Comparison of ENCODE assay signal across 24 mouse cellular contexts in genomic region chr4:140665053-140665452, GRCm38 (mm10). TPM values are rescaled to one million over a fixed set of nuclear protein-coding genes. Genes with fewer than 3 reads are reported as not detected.
DNase-seq lines count a peak whose midpoint lies in the region; ATAC-seq and TF ChIP-seq lines count a peak whose summit lies in the region.
"Had no signal": no experiment of that assay in that cellular context is flagged by ENCODE, and none has a peak within 500 bp of the region (broad histone marks: within the 10 kb centered on the region; RNA-seq: fewer than 3 reads in every experiment).

No protein-coding gene starts in this region.

- peak overlapping the region; percentile 35; the same call in 1 of the 2 replicates for H3K27ac ChIP-seq in kidney, adult 2 months (ENCODE audit: insufficient read depth, low read depth, low read length)
- H3K27ac ChIP-seq in left cerebral cortex, adult 2 months = peak overlapping the region; percentile 19; the same call in 1 of the 2 replicates
- no peak overlapping the region for H3K27ac ChIP-seq in stomach, embryonic 14.5 days (ENCODE audit: low read length)
- H3K27ac ChIP-seq: embryonic facial prominence, embryonic 13.5 days; forebrain, embryonic 12.5 days; heart, embryonic 10.5 days; heart, embryonic 15.5 days; hindbrain, embryonic 13.5 days; limb, embryonic 13.5 days; neural tube, embryonic 12.5 days had no signal

- H3K9ac ChIP-seq in stomach, embryonic 14.5 days (replicated peaks; ENCODE audit: low read depth, low read length) = no peak overlapping the region
- H3K9ac ChIP-seq: embryonic facial prominence, embryonic 13.5 days; forebrain, embryonic 12.5 days; forebrain, postnatal 0 days; heart, embryonic 15.5 days; hindbrain, embryonic 13.5 days; neural tube, embryonic 12.5 days had no signal

- 0 out of 2 replicates have a peak overlapping the region, but pooled peaks have one; percentile 20 for H3K4me2 ChIP-seq in stomach, embryonic 14.5 days (replicated peaks; ENCODE audit: low read depth, low read length)
- H3K4me2 ChIP-seq: embryonic facial prominence, embryonic 13.5 days; forebrain, embryonic 12.5 days; heart, embryonic 15.5 days; hindbrain, embryonic 13.5 days; limb, embryonic 13.5 days; liver, embryonic 11.5 days; neural tube, embryonic 12.5 days had no signal

- H3K27me3 ChIP-seq in kidney, adult 2 months (replicated peaks; ENCODE audit: control insufficient read depth, insufficient read depth, low read length) = no peaks in the 10 kb centered on the region
- H3K27me3 ChIP-seq in stomach, embryonic 14.5 days (ENCODE audit: control insufficient read depth, insufficient read depth, low read length) = no peaks in the 10 kb centered on the region
- H3K27me3 ChIP-seq: embryonic facial prominence, embryonic 13.5 days; heart, embryonic 15.5 days; hindbrain, embryonic 13.5 days; limb, embryonic 13.5 days; neural tube, embryonic 12.5 days had no signal

- H3K9me3 ChIP-seq in stomach, embryonic 14.5 days (ENCODE audit: control insufficient read depth, low read depth, low read length) = no peaks in the 10 kb centered on the region
- H3K9me3 ChIP-seq: embryonic facial prominence, embryonic 13.5 days; forebrain, embryonic 12.5 days; G1E; heart, embryonic 10.5 days; heart, embryonic 15.5 days; hindbrain, embryonic 13.5 days; limb, embryonic 13.5 days; neural tube, embryonic 12.5 days had no signal

- peak; percentile 42 to 61 for DNase-seq in adrenal gland, adult (ENCODE audit: inconsistent age in 2 of 2, low spot score in 1 of 2)
- no peak for DNase-seq in adrenal gland, postnatal 14 days
- DNase-seq in kidney, adult 2 months = no peak
- no peak for DNase-seq in kidney, adult 9 months
- no peak for DNase-seq in left cerebral cortex, adult 2 months (ENCODE audit: extremely low spot score in 1 of 2, low spot score in 2 of 2)
- no peak for DNase-seq in left cerebral cortex, adult 18-20 months (ENCODE audit: low spot score in 2 of 2)
- no peak for DNase-seq in heart, adult 18-20 months
- DNase-seq: embryo, embryonic 11 days; forebrain, postnatal 0 days; right cerebral cortex, postnatal 4 days; thymus, adult 18-20 months; thymus, postnatal 25 days had no signal

- no peak overlapping the region for H3K4me3 ChIP-seq in kidney, adult 2 months (ENCODE audit: insufficient read depth, low read depth, low read length)
- no peak overlapping the region for H3K4me3 ChIP-seq in left cerebral cortex, adult 2 months
- H3K4me3 ChIP-seq in stomach, embryonic 14.5 days (ENCODE audit: low read depth, low read length) = no peak overlapping the region
- H3K4me3 ChIP-seq: embryonic facial prominence, embryonic 13.5 days; erythroblast, embryonic 14.5 days; forebrain, embryonic 12.5 days; heart, embryonic 10.5 days; heart, embryonic 15.5 days; hindbrain, embryonic 13.5 days; limb, embryonic 13.5 days; neural tube, embryonic 12.5 days had no signal

- 0 out of 2 replicates have a peak, but pooled peaks cover 4% of the 10 kb centered on the region for H3K4me1 ChIP-seq in kidney, adult 2 months (ENCODE audit: control insufficient read depth, insufficient read depth, low read length)
- H3K4me1 ChIP-seq in stomach, embryonic 14.5 days (ENCODE audit: control insufficient read depth, insufficient read depth, low read length) = peaks cover 19% of the 10 kb centered on the region; the same call in 1 of the 2 replicates

- ATAC-seq in stomach, embryonic 14.5 days (ENCODE audit: insufficient number of reproducible peaks, insufficient read depth, low FRiP score, low read depth) = no peak
- ATAC-seq: forebrain, postnatal 0 days; midbrain, embryonic 16.5 days had no signal

- TF ChIP-seq CTCF in kidney, adult 2 months (conservative IDR thresholded peaks at IDR 0.05; ENCODE audit: insufficient read depth, insufficient read length, low read depth, low read length) = no peak
- TF ChIP-seq CTCF in left cerebral cortex, adult 2 months (IDR thresholded peaks at IDR 0.05) = no peak

- H3K36me3 ChIP-seq in kidney, adult 2 months (ENCODE audit: control insufficient read depth, insufficient read depth, low read length) = no peaks in the 10 kb centered on the region
- H3K36me3 ChIP-seq in stomach, embryonic 14.5 days (ENCODE audit: control insufficient read depth, insufficient read depth, low read length) = no peaks in the 10 kb centered on the region
- H3K36me3 ChIP-seq: embryonic facial prominence, embryonic 13.5 days; forebrain, embryonic 12.5 days; G1E; heart, embryonic 10.5 days; heart, embryonic 15.5 days; hindbrain, embryonic 13.5 days; limb, embryonic 13.5 days; neural tube, embryonic 12.5 days had no signal

- no peak for TF ChIP-seq POLR2A in kidney, adult 2 months (IDR thresholded peaks at IDR 0.05; ENCODE audit: low read depth, low read length)

- intact Hi-C loops in left cerebral cortex, adult 2 months (cut with DNase I) = no loop called here

- WGBS in kidney, adult 2 months = 65% methylated on average over 7 of the region's 7 CpGs
- 65% methylated on average over 7 of the region's 7 CpGs for WGBS in stomach, embryonic 14.5 days

RNA-seq across cellular contexts. Expression of gene Arhgef10l, which starts 0.8 kb away (rescaled TPM):
- total RNA-seq in adrenal gland, postnatal 14 days (2021) = 13.1 and 15.3 TPM in 2 replicates
- 42.0 and 56.2 TPM in 2 replicates for polyA plus RNA-seq in kidney, adult 2 months (2012; rRNA removed)
- total RNA-seq in left cerebral cortex, adult 2 months (2021) = 10 to 100 TPM; 63.2 to 71.5 TPM
- total RNA-seq in left cerebral cortex, adult 18-20 months (2021) = 10 to 100 TPM; 56.0 to 60.5 TPM
- 9.9 and 10.5 TPM in 2 replicates for polyA plus RNA-seq in stomach, embryonic 14.5 days (2014; fragmentation: Nextera tagmentation; extraction: Ambion mirVana)
- total RNA-seq in heart, adult 18-20 months (2021) = 10 to 100 TPM; 68.5 to 72.7 TPM

RNA-seq across cellular contexts. Expression of gene Rcc2, which starts 35.3 kb away (rescaled TPM):
- 71.3 and 74.2 TPM in 2 replicates for total RNA-seq in adrenal gland, postnatal 14 days (2021)
- polyA plus RNA-seq in kidney, adult 2 months (2012; rRNA removed) = 18.7 and 20.9 TPM in 2 replicates
- 10 to 100 TPM; 87.4 to 91.7 TPM for total RNA-seq in left cerebral cortex, adult 2 months (2021)
- total RNA-seq in left cerebral cortex, adult 18-20 months (2021) = 10 to 100 TPM; 89.8 to 94.3 TPM
- 26.2 and 26.6 TPM in 2 replicates for polyA plus RNA-seq in stomach, embryonic 14.5 days (2014; fragmentation: Nextera tagmentation; extraction: Ambion mirVana)
- 10 to 100 TPM; 12.2 to 14.9 TPM for total RNA-seq in heart, adult 18-20 months (2021)

Comparison
In these comparisons a context has a peak if more than half of its experiments do, and no peak if none do; other contexts are left out.
1. DNase-seq: peak in adrenal gland, adult (2 of 2); none in adrenal gland, postnatal 14 days (single experiment), kidney, adult 2 months (single experiment), kidney, adult 9 months (single experiment), left cerebral cortex, adult 2 months (0 of 2), left cerebral cortex, adult 18-20 months (0 of 2) and heart, adult 18-20 months (0 of 2).